ENCODE assay signal across 18 mouse cellular contexts in genomic region chr15:101075150-101075549, GRCm38 (mm10). TPM values are rescaled to one million over a fixed set of nuclear protein-coding genes. Genes with fewer than 3 reads are reported as not detected.
DNase-seq lines count a peak whose midpoint lies in the region; ATAC-seq lines count a peak whose summit lies in the region.
"Had no signal": no experiment of that assay in that cellular context is flagged by ENCODE, and none has a peak within 500 bp of the region (broad histone marks: within the 10 kb centered on the region; RNA-seq: fewer than 3 reads in every experiment).

No protein-coding gene starts in this region.

- no peaks in the 10 kb centered on the region for H3K27me3 ChIP-seq in neural tube, embryonic 11.5 days (ENCODE audit: control insufficient read depth, insufficient read depth, low read length)

- no peak overlapping the region for H3K27ac ChIP-seq in neural tube, embryonic 11.5 days (ENCODE audit: low read depth, low read length)
- H3K27ac ChIP-seq: embryonic facial prominence, embryonic 13.5 days had no signal

- peak overlapping the region; percentile 66; the same call in 1 of the 2 replicates for H3K4me3 ChIP-seq in neural tube, embryonic 11.5 days (ENCODE audit: low read depth, low read length)
- H3K4me3 ChIP-seq: megakaryocyte, embryonic 14.5 days had no signal

- H3K9ac ChIP-seq in neural tube, embryonic 11.5 days (ENCODE audit: low read length), result peak overlapping the region; percentile 67; the same call in 1 of the 2 replicates
- H3K9ac ChIP-seq: embryonic facial prominence, embryonic 13.5 days had no signal

- H3K4me1 ChIP-seq in neural tube, embryonic 11.5 days (ENCODE audit: control insufficient read depth, insufficient read depth, low read length), result peaks cover 45% of the 10 kb centered on the region

- DNase-seq in adrenal gland, adult 2 months, result peak; percentile 31
- no peak for DNase-seq in adrenal gland, postnatal 14 days
- no peak for DNase-seq in neural tube, embryonic 11.5 days (ENCODE audit: low spot score)
- DNase-seq in neural tube, embryonic 10.5 days (ENCODE audit: extremely low spot score, low spot score), result no peak
- peak; percentile 53 to 68 for DNase-seq in kidney, postnatal 4 days
- no peak for DNase-seq in thymus, adult 18-20 months
- no peak for DNase-seq in natural killer cell, adult 2 months (ENCODE audit: low spot score in 2 of 2)
- DNase-seq: cerebellum, adult 8-10 months; lung, adult 18-20 months had no signal

- no peaks in the 10 kb centered on the region; the same call in 1 of the 2 replicates for H3K36me3 ChIP-seq in neural tube, embryonic 11.5 days (ENCODE audit: control insufficient read depth, insufficient read depth, low read length)
- H3K36me3 ChIP-seq: embryonic facial prominence, embryonic 13.5 days had no signal

- no peaks in the 10 kb centered on the region for H3K9me3 ChIP-seq in neural tube, embryonic 11.5 days (ENCODE audit: control insufficient read depth, low read length)
- H3K9me3 ChIP-seq: embryonic facial prominence, embryonic 13.5 days; megakaryocyte, embryonic 14.5 days had no signal

- peak overlapping the region; percentile 81 for H3K4me2 ChIP-seq in neural tube, embryonic 11.5 days (ENCODE audit: low read depth)

- ATAC-seq in neural tube, embryonic 11.5 days (ENCODE audit: insufficient read depth, low FRiP score, low TSS enrichment), result no peak
- ATAC-seq in activated CD4-positive, CD25-positive, alpha-beta regulatory T cell, adult 4 months, result no peak

- WGBS in neural tube, embryonic 11.5 days, result 62% methylated on average over 4 of the region's 4 CpGs

RNA-seq across cellular contexts. Expression of gene Fignl2, which starts 3.2 kb away (rescaled TPM):
- 1 to 10 TPM; 6.3 to 8.7 TPM for total RNA-seq in adrenal gland, adult 2 months (2021)
- polyA plus RNA-seq in adrenal gland, adult 2 months (2012; rRNA removed), result 11.8 and 16.1 TPM in 2 replicates
- total RNA-seq in adrenal gland, postnatal 14 days (2021), result 7.9 and 8.8 TPM in 2 replicates
- 1.6 and 1.7 TPM in 2 replicates for polyA plus RNA-seq in neural tube, embryonic 11.5 days (2014; fragmentation: Nextera tagmentation; extraction: Ambion mirVana)
- polyA plus RNA-seq in activated CD4-positive, CD25-positive, alpha-beta regulatory T cell, adult 4 months (2017; shearing (Covaris generic)), result not detected

RNA-seq across cellular contexts. Expression of gene Gm47841, which starts 28.0 kb away (rescaled TPM):
- total RNA-seq in adrenal gland, adult 2 months (2021), result under 1 TPM; 0.37 to 0.45 TPM
- 0.37 TPM in 1 of 2 replicates, not detected in the other for polyA plus RNA-seq in adrenal gland, adult 2 months (2012; rRNA removed)
- 0.49 TPM in 1 of 2 replicates, not detected in the other for total RNA-seq in adrenal gland, postnatal 14 days (2021)
- not detected in 2 replicates for polyA plus RNA-seq in neural tube, embryonic 11.5 days (2014; fragmentation: Nextera tagmentation; extraction: Ambion mirVana)
- polyA plus RNA-seq in activated CD4-positive, CD25-positive, alpha-beta regulatory T cell, adult 4 months (2017; shearing (Covaris generic)), result not detected
- polyA plus RNA-seq: embryonic facial prominence, embryonic 13.5 days; gonadal fat pad, adult 2 months; heart, postnatal 0 days; large intestine, adult 2 months; small intestine, adult 2 months; stomach, embryonic 16.5 days had no signal

RNA-seq across cellular contexts. Expression of gene Ankrd33, which starts 40.4 kb away (rescaled TPM):
- total RNA-seq in adrenal gland, adult 2 months (2021), result 1 to 10 TPM in 1 of 2 experiments, under 1 TPM in 1; 0.59 to 1.0 TPM
- 0.10 TPM in 1 of 2 replicates, not detected in the other for polyA plus RNA-seq in adrenal gland, adult 2 months (2012; rRNA removed)
- total RNA-seq in adrenal gland, postnatal 14 days (2021), result not detected in 2 replicates
- not detected in 2 replicates for polyA plus RNA-seq in neural tube, embryonic 11.5 days (2014; fragmentation: Nextera tagmentation; extraction: Ambion mirVana)
- not detected for polyA plus RNA-seq in activated CD4-positive, CD25-positive, alpha-beta regulatory T cell, adult 4 months (2017; shearing (Covaris generic))
- total RNA-seq: left cerebral cortex, postnatal 10 days had no signal
- polyA plus RNA-seq: embryonic facial prominence, embryonic 13.5 days; gonadal fat pad, adult 2 months; heart, postnatal 0 days; large intestine, adult 2 months; small intestine, adult 2 months; stomach, embryonic 16.5 days had no signal

RNA-seq across cellular contexts. Expression of gene Acvrl1, which starts 53.2 kb away (rescaled TPM):
- total RNA-seq in adrenal gland, adult 2 months (2021), result 10 to 100 TPM; 15.0 to 22.6 TPM
- 20.9 and 23.3 TPM in 2 replicates for polyA plus RNA-seq in adrenal gland, adult 2 months (2012; rRNA removed)
- 16.7 and 20.7 TPM in 2 replicates for total RNA-seq in adrenal gland, postnatal 14 days (2021)
- 5.1 and 5.2 TPM in 2 replicates for polyA plus RNA-seq in neural tube, embryonic 11.5 days (2014; fragmentation: Nextera tagmentation; extraction: Ambion mirVana)
- polyA plus RNA-seq in activated CD4-positive, CD25-positive, alpha-beta regulatory T cell, adult 4 months (2017; shearing (Covaris generic)), result 1 to 10 TPM; 1.6 to 2.7 TPM

Comparison
In these comparisons a context has a peak if more than half of its experiments do, and no peak if none do; other contexts are left out.
1. DNase-seq: peak in adrenal gland, adult 2 months (single experiment) and kidney, postnatal 4 days (2 of 2); none in adrenal gland, postnatal 14 days (single experiment), neural tube, embryonic 11.5 days (single experiment), neural tube, embryonic 10.5 days (single experiment), thymus, adult 18-20 months (0 of 2) and natural killer cell, adult 2 months (0 of 2).